Mouse (Mus musculus) spleen, postnatal 4 days (tissue): ENCODE results near the gene Palld.

Experiments used
- DNase-seq, 2 experiments: peaks; one replicate each; pipeline ENCODE4 v3.0.0; 2022; ENCODE audit warnings: low spot score in 2 of 2

Palld gene

GRCm38 (mm10) chr8:61587731-61588130 is 314.8 kb downstream of the Palld start:
- no peak for DNase-seq

- no peak for DNase-seq
Observed at GRCm38 (mm10) chr8:61586529-61586928, 316.0 kb downstream of the Palld start.

GRCm38 (mm10) chr8:61585746-61586145 is 316.7 kb downstream of the Palld start:
- DNase-seq = no peak

GRCm38 (mm10) chr8:61584714-61585383 is 317.6 kb downstream of the Palld start:
- no peak for DNase-seq

GRCm38 (mm10) chr8:61582547-61582946 is 319.9 kb downstream of the Palld start:
- no peak for DNase-seq

GRCm38 (mm10) chr8:61581259-61581658 is 321.2 kb downstream of the Palld start:
- no peak for DNase-seq

GRCm38 (mm10) chr8:61579831-61580230 is 322.7 kb downstream of the Palld start:
- DNase-seq = no peak

- no peak for DNase-seq
Observed at GRCm38 (mm10) chr8:61578754-61579153, 323.7 kb downstream of the Palld start.

- no peak for DNase-seq
Observed at GRCm38 (mm10) chr8:61575096-61575653, 327.3 kb downstream of the Palld start.

GRCm38 (mm10) chr8:61574526-61574925 is 328.0 kb downstream of the Palld start:
- DNase-seq = no peak

GRCm38 (mm10) chr8:61573179-61573937 is 329.1 kb downstream of the Palld start:
- DNase-seq = no peak

GRCm38 (mm10) chr8:61572697-61573096 is 329.8 kb downstream of the Palld start:
- no peak for DNase-seq

GRCm38 (mm10) chr8:61570637-61571036 is 331.9 kb downstream of the Palld start:
- DNase-seq = no peak

- DNase-seq = no peak
Observed at GRCm38 (mm10) chr8:61569721-61570120, 332.8 kb downstream of the Palld start.

GRCm38 (mm10) chr8:61569211-61569610 is 333.3 kb downstream of the Palld start:
- DNase-seq = no peak

- DNase-seq = no peak
Observed at GRCm38 (mm10) chr8:61563378-61563777, 339.1 kb downstream of the Palld start.

- no peak for DNase-seq
Observed at GRCm38 (mm10) chr8:61562626-61563025, 339.9 kb downstream of the Palld start.

GRCm38 (mm10) chr8:61561220-61561619 is 341.3 kb downstream of the Palld start:
- DNase-seq = no peak

- DNase-seq = no peak
Observed at GRCm38 (mm10) chr8:61559979-61560378, 342.5 kb downstream of the Palld start.

- DNase-seq = no peak
Observed at GRCm38 (mm10) chr8:61559450-61559849, 343.0 kb downstream of the Palld start.

GRCm38 (mm10) chr8:61558051-61558846 is 344.2 kb downstream of the Palld start:
- DNase-seq = no peak

- no peak for DNase-seq
Observed at GRCm38 (mm10) chr8:61557036-61557435, 345.5 kb downstream of the Palld start.
